Mouse (Mus musculus): ENCODE results near the gene Hebp2. TPM values are rescaled to one million over a fixed set of nuclear protein-coding genes. Genes with fewer than 3 reads are reported as not detected.
A peak's percentile ranks its signal among the peaks of the same experiment; 100 is the strongest.

Hebp2 gene
- polyA plus RNA-seq, 1 experiment from 2014 or later: 112 TPM

GRCm38 (mm10) chr10:18525726-18526125 lies 20.1 kb downstream of the Hebp2 start:
- TF ChIP-seq CTCF (IDR thresholded peaks at IDR 0.05; ENCODE audit: low read depth) (no peak), EP300 (optimal IDR thresholded peaks at IDR 0.05) (no peak)
- H3K27ac ChIP-seq (replicated peaks): no peak overlapping the region
- no peaks in the 10 kb centered on the region for H3K4me1 ChIP-seq (replicated peaks; ENCODE audit: control insufficient read depth, insufficient read depth)
- 53% methylated on average over 9 of the region's 9 CpGs for WGBS
- H3K27me3 ChIP-seq (ENCODE audit: control insufficient read depth, insufficient read depth, low read length): no peaks in the 10 kb centered on the region
- peak; percentile 45; the same call in 1 of the 2 replicates for ATAC-seq (ENCODE audit: low FRiP score, low TSS enrichment)
- no peak for DNase-seq (ENCODE audit: low spot score)
- H3K36me3 ChIP-seq (ENCODE audit: control insufficient read depth, insufficient read depth, low read length): no peaks in the 10 kb centered on the region; the same call in 1 of the 2 replicates
- H3K9ac ChIP-seq (ENCODE audit: low read length): no peak overlapping the region
- no peaks in the 10 kb centered on the region for H3K9me3 ChIP-seq (ENCODE audit: control insufficient read depth, low read length)
- H3K4me2 ChIP-seq (replicated peaks; ENCODE audit: low read depth): no peak overlapping the region
- no peak overlapping the region for H3K4me3 ChIP-seq (ENCODE audit: low read depth, low read length)

GRCm38 (mm10) chr10:18525311-18525710 lies 20.6 kb downstream of the Hebp2 start:
- Histone ChIP-seq H3K36me3 (ENCODE audit: control insufficient read depth, insufficient read depth, low read length) (no peaks in the 10 kb centered on the region; the same call in 1 of the 2 replicates), H3K9me3 (ENCODE audit: control insufficient read depth, low read length) (no peaks in the 10 kb centered on the region), H3K4me3 (ENCODE audit: low read depth, low read length) (no peak overlapping the region), H3K9ac (ENCODE audit: low read length) (no peak overlapping the region), H3K27me3 (ENCODE audit: control insufficient read depth, insufficient read depth, low read length) (no peaks in the 10 kb centered on the region), H3K4me1 (replicated peaks; ENCODE audit: control insufficient read depth, insufficient read depth) (no peaks in the 10 kb centered on the region), H3K4me2 (replicated peaks; ENCODE audit: low read depth) (no peak overlapping the region), H3K27ac (replicated peaks) (no peak overlapping the region)
- ATAC-seq (ENCODE audit: low FRiP score, low TSS enrichment): no peak
- no peak for DNase-seq (ENCODE audit: low spot score)
- WGBS: 85% methylated on average over 15 of the region's 15 CpGs
- TF ChIP-seq EP300 (optimal IDR thresholded peaks at IDR 0.05) (no peak), CTCF (IDR thresholded peaks at IDR 0.05; ENCODE audit: low read depth) (no peak)

GRCm38 (mm10) chr10:18522556-18522955 lies 23.3 kb downstream of the Hebp2 start:
- ATAC-seq (ENCODE audit: low FRiP score, low TSS enrichment) (no peak), DNase-seq (ENCODE audit: low spot score) (no peak)
- Histone ChIP-seq H3K27ac (replicated peaks) (no peak overlapping the region), H3K4me1 (replicated peaks; ENCODE audit: control insufficient read depth, insufficient read depth) (no peaks in the 10 kb centered on the region), H3K9me3 (ENCODE audit: control insufficient read depth, low read length) (no peaks in the 10 kb centered on the region), H3K27me3 (ENCODE audit: control insufficient read depth, insufficient read depth, low read length) (no peaks in the 10 kb centered on the region), H3K4me2 (replicated peaks; ENCODE audit: low read depth) (no peak overlapping the region), H3K9ac (ENCODE audit: low read length) (no peak overlapping the region), H3K36me3 (ENCODE audit: control insufficient read depth, insufficient read depth, low read length) (no peaks in the 10 kb centered on the region; the same call in 1 of the 2 replicates), H3K4me3 (ENCODE audit: low read depth, low read length) (no peak overlapping the region)
- no peak for TF ChIP-seq EP300 (optimal IDR thresholded peaks at IDR 0.05)
- no peak for TF ChIP-seq CTCF (IDR thresholded peaks at IDR 0.05; ENCODE audit: low read depth)
- 82% methylated on average over 2 of the region's 2 CpGs for WGBS

- WGBS: 83% methylated on average over 11 of the region's 11 CpGs
- H3K9ac ChIP-seq (ENCODE audit: low read length): no peak overlapping the region
- TF ChIP-seq CTCF (IDR thresholded peaks at IDR 0.05; ENCODE audit: low read depth) (no peak), EP300 (optimal IDR thresholded peaks at IDR 0.05) (no peak)
These were observed 34.4 kb downstream of the Hebp2 start for GRCm38 (mm10) chr10:18511496-18511895.

GRCm38 (mm10) chr10:18510663-18511062 lies 35.2 kb downstream of the Hebp2 start:
- ATAC-seq (ENCODE audit: low FRiP score, low TSS enrichment) (no peak), DNase-seq (ENCODE audit: low spot score) (no peak)
- TF ChIP-seq CTCF (IDR thresholded peaks at IDR 0.05; ENCODE audit: low read depth) (no peak), EP300 (optimal IDR thresholded peaks at IDR 0.05) (no peak)
- WGBS: 78% methylated on average over 3 of the region's 3 CpGs
- Histone ChIP-seq H3K27me3 (ENCODE audit: control insufficient read depth, insufficient read depth, low read length) (no peaks in the 10 kb centered on the region), H3K9me3 (ENCODE audit: control insufficient read depth, low read length) (no peaks in the 10 kb centered on the region), H3K4me1 (replicated peaks; ENCODE audit: control insufficient read depth, insufficient read depth) (no peaks in the 10 kb centered on the region), H3K4me2 (replicated peaks; ENCODE audit: low read depth) (no peak overlapping the region), H3K4me3 (ENCODE audit: low read depth, low read length) (no peak overlapping the region), H3K27ac (replicated peaks) (no peak overlapping the region), H3K9ac (ENCODE audit: low read length) (no peak overlapping the region), H3K36me3 (ENCODE audit: control insufficient read depth, insufficient read depth, low read length) (no peaks in the 10 kb centered on the region)

More at GRCm38 (mm10) chr10:18511496-18511895, 34.4 kb downstream of the Hebp2 start:
- H3K4me1 ChIP-seq (replicated peaks; ENCODE audit: control insufficient read depth, insufficient read depth): no peaks in the 10 kb centered on the region
- H3K9me3 ChIP-seq (ENCODE audit: control insufficient read depth, low read length): no peaks in the 10 kb centered on the region
- H3K4me2 ChIP-seq (replicated peaks; ENCODE audit: low read depth): no peak overlapping the region
- ATAC-seq (ENCODE audit: low FRiP score, low TSS enrichment): no peak
- H3K27ac ChIP-seq (replicated peaks): no peak overlapping the region
- H3K4me3 ChIP-seq (ENCODE audit: low read depth, low read length): no peak overlapping the region
- no peak for DNase-seq (ENCODE audit: low spot score)
- no peaks in the 10 kb centered on the region for H3K27me3 ChIP-seq (ENCODE audit: control insufficient read depth, insufficient read depth, low read length)
- H3K36me3 ChIP-seq (ENCODE audit: control insufficient read depth, insufficient read depth, low read length): no peaks in the 10 kb centered on the region

- Histone ChIP-seq H3K4me1 (replicated peaks; ENCODE audit: control insufficient read depth, insufficient read depth) (no peaks in the 10 kb centered on the region), H3K4me2 (replicated peaks; ENCODE audit: low read depth) (no peak overlapping the region), H3K27me3 (ENCODE audit: control insufficient read depth, insufficient read depth, low read length) (no peaks in the 10 kb centered on the region), H3K4me3 (ENCODE audit: low read depth, low read length) (no peak overlapping the region), H3K9ac (ENCODE audit: low read length) (no peak overlapping the region), H3K36me3 (ENCODE audit: control insufficient read depth, insufficient read depth, low read length) (no peaks in the 10 kb centered on the region), H3K27ac (replicated peaks) (no peak overlapping the region), H3K9me3 (ENCODE audit: control insufficient read depth, low read length) (no peaks in the 10 kb centered on the region)
- WGBS: 77% methylated on average over 1 of the region's 1 CpGs
- TF ChIP-seq CTCF (IDR thresholded peaks at IDR 0.05; ENCODE audit: low read depth) (no peak), EP300 (optimal IDR thresholded peaks at IDR 0.05) (no peak)
- no peak for ATAC-seq (ENCODE audit: low FRiP score, low TSS enrichment)
- DNase-seq (ENCODE audit: low spot score): no peak
These were observed 37.3 kb downstream of the Hebp2 start for GRCm38 (mm10) chr10:18508586-18508985.

All from stomach, postnatal 0 days (tissue).